ENCODE assay signal across 8 mouse cellular contexts in genomic region chr7:126861429-126862130, GRCm38 (mm10). TPM values are rescaled to one million over a fixed set of nuclear protein-coding genes. Genes with fewer than 3 reads are reported as not detected.
DNase-seq lines count a peak whose midpoint lies in the region; ATAC-seq lines count a peak whose summit lies in the region.

Gene Hirip3, plus strand, starts transcription at chr7:126861972.

- peaks cover 3% of the 10 kb centered on the region; the same call in 1 of the 2 replicates for H3K9me3 ChIP-seq in megakaryocyte, embryonic 14.5 days

- peak; percentile 97 for DNase-seq in ZHBTc4 (ENCODE audit: low read depth, low spot score)
- peak; percentile 89 to 92 for DNase-seq in gastrocnemius, adult 8-10 months (ENCODE audit: low spot score in 2 of 2)
- DNase-seq in hindlimb bud, embryonic 11.5 days (ENCODE audit: extremely low spot score, low read depth, low spot score) = peak; percentile 83
- peak; percentile 89 to 91 for DNase-seq in left cerebral cortex, adult 8-10 months (ENCODE audit: low spot score in 2 of 2)
- peak; percentile 96 to 97 for DNase-seq in right cerebral cortex, postnatal 10 days (ENCODE audit: low spot score in 2 of 2)
- peak; percentile 94 for DNase-seq in urinary bladder, postnatal 25 days (ENCODE audit: low spot score)

- peaks cover 54% of the 10 kb centered on the region for H3K4me1 ChIP-seq in megakaryocyte, embryonic 14.5 days

- peak within 1 kb of the TSS; percentile 95 for H3K4me3 ChIP-seq in megakaryocyte, embryonic 14.5 days (replicated peaks)

- peaks cover 78% of the 10 kb centered on the region for H3K36me3 ChIP-seq in megakaryocyte, embryonic 14.5 days (replicated peaks; ENCODE audit: low read length)

- peak; percentile 87 for ATAC-seq in common myeloid progenitor, adult 5-6 weeks (replicated peaks; ENCODE audit: low read depth, poor library complexity, severe bottlenecking)

- no peaks in the 10 kb centered on the region for H3K27me3 ChIP-seq in megakaryocyte, embryonic 14.5 days (replicated peaks)

RNA-seq across cellular contexts. Expression of gene Hirip3, which starts in this region (rescaled TPM):
- total RNA-seq in common myeloid progenitor, adult 5-6 weeks (2017) = 283 and 331 TPM in 2 replicates
- total RNA-seq in gastrocnemius, adult 8-10 months (2022) = 1 to 10 TPM; 4.1 to 9.6 (median 5.1) TPM
- 10 to 100 TPM; 32.6 to 47.7 (median 40.7) TPM for total RNA-seq in left cerebral cortex, adult 8-10 months (2022)
- polyA plus RNA-seq in megakaryocyte, embryonic 14.5 days (2012; ENCODE audit: insufficient read depth, low replicate concordance) = 9.3 and 60.8 TPM in 2 replicates

Comparison
In these comparisons a context has a peak if more than half of its experiments do, and no peak if none do; other contexts are left out.
1. Peak in every context shown above with its lines: DNase-seq, ATAC-seq and H3K4me3 ChIP-seq.